Mouse (Mus musculus): Measurements from ENCODE around the gene Nr1h4.

The Nr1h4 gene

GRCm38 (mm10) chr10:89432743-89433142 lies 100.6 kb downstream of the Nr1h4 start:
- DNase-seq (ENCODE audit: low spot score), result no peak

GRCm38 (mm10) chr10:89430751-89431150 lies 102.6 kb downstream of the Nr1h4 start:
- no peak for DNase-seq (ENCODE audit: low spot score)

GRCm38 (mm10) chr10:89424800-89425393 lies 108.5 kb downstream of the Nr1h4 start:
- DNase-seq (ENCODE audit: low spot score), result no peak

GRCm38 (mm10) chr10:89424217-89424616 lies 109.2 kb downstream of the Nr1h4 start:
- DNase-seq (ENCODE audit: low spot score), result no peak

- DNase-seq (ENCODE audit: low spot score), result peak; percentile 31
Observed at GRCm38 (mm10) chr10:89423164-89423778, 110.1 kb downstream of the Nr1h4 start.

GRCm38 (mm10) chr10:89422504-89423158 lies 110.8 kb downstream of the Nr1h4 start:
- peak; percentile 71 for DNase-seq (ENCODE audit: low spot score)

- DNase-seq (ENCODE audit: low spot score), result no peak
Observed at GRCm38 (mm10) chr10:89417966-89418365, 115.4 kb downstream of the Nr1h4 start.

- DNase-seq (ENCODE audit: low spot score), result no peak
Observed at GRCm38 (mm10) chr10:89415478-89415877, 117.9 kb downstream of the Nr1h4 start.

- no peak for DNase-seq (ENCODE audit: low spot score)
Observed at GRCm38 (mm10) chr10:89407551-89407950, 125.8 kb downstream of the Nr1h4 start.

- no peak for DNase-seq (ENCODE audit: low spot score)
Observed at GRCm38 (mm10) chr10:89406733-89407484, 126.5 kb downstream of the Nr1h4 start.

- DNase-seq (ENCODE audit: low spot score), result no peak
Observed at GRCm38 (mm10) chr10:89404936-89405335, 128.4 kb downstream of the Nr1h4 start.

Data from c-Kit-positive CD71-positive TER-119-positive erythroid progenitor cells, embryonic 14.5 days (primary cell).